Mouse (Mus musculus) G1E-ER4 (cell line): Measurements from ENCODE around the gene Tcap. TPM values are rescaled to one million over a fixed set of nuclear protein-coding genes. Genes with fewer than 3 reads are reported as not detected.

Experiments used
- GATA1 ChIP-seq: IDR thresholded peaks from one replicate; pipeline ENCODE4 v1.8.0; 2012; ENCODE audit warnings: low read length, inconsistent platforms
- polyA plus RNA-seq: library from polyadenylated mRNA; stranded (reverse); fragments of >175 nt; gene quantifications from 2 replicates; pipeline ENCODE4 v1.2.3, GENCODE M21; 2012

Tcap gene
- polyA plus RNA-seq, 1 experiment = not detected

DNA sequence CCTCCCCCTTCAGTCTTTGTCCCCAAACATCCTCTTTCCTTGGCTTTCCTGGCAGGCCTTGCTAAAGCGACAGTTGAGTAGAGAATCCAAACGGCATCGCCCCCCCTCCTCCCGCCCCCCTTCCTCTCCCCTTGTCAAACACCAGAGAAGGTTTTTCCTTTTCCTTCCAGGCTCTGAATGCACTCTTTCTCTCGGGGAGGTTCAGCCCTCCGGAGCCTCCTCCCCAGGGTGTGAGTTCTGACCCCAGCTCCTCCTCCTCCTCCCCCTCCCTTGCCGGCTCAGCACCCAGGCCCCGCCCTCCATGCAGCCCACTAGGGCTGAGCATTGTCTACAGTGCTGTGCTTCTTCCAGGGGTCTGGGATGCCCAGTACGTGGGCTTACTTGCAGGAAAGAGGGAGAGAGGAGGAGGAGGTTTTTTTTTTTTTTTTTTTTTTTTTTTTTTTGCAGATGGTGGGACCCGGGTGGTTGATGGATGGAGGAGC lies 25.8 kb downstream of the Tcap start:
- no peak for TF ChIP-seq GATA1

- TF ChIP-seq GATA1 = no peak
Observed at GRCm38 (mm10) chr11:98412273-98412796, 28.7 kb downstream of the Tcap start, which contains the start of gene Erbb2. Gene Erbb2 (plus strand): TSS chr11:98412470.

GRCm38 (mm10) chr11:98412797-98413301 lies 29.2 kb downstream of the Tcap start:
- no peak for TF ChIP-seq GATA1

DNA sequence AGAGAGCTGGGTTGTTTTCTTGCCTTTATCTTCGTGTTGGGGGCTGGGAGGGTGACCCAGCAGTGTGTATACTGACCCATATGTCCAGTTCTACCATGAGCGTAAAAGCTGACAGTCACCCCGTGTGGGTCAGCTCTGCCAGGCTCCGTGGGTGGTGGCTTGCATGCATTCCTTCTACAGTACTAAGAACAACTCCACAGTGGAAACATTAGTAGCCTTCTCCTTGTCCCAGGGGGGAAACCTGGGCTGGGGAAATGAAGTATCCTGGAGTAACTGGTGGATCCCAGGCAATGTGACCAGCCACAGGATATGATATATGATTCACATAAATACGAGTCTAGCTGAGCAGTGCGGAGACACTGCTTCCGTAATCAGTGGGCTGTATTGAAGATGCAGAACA lies 30.1 kb downstream of the Tcap start:
- no peak for TF ChIP-seq GATA1

DNA sequence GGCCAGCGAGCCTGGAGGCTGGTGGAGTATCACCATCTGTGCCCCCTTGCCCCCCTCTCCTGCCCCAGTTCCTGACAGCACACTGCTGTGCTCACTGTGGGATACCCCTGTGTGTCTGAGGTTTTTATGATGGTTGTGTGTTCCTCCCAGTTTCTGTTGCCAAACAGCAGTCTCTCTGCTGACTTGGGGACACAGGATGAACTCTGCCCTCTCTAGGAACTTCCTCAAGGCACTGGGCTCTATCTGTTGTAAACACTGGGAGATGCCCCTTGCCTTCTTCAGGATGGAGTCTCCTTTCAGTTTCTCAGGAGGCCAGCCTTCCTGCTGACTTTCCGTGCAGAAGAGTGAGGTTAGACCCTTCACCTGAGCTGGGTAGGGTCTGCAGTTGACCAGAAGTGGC lies 30.6 kb downstream of the Tcap start:
- no peak for TF ChIP-seq GATA1

GRCm38 (mm10) chr11:98417074-98417473 lies 33.5 kb downstream of the Tcap start:
- TF ChIP-seq GATA1 = no peak

DNA sequence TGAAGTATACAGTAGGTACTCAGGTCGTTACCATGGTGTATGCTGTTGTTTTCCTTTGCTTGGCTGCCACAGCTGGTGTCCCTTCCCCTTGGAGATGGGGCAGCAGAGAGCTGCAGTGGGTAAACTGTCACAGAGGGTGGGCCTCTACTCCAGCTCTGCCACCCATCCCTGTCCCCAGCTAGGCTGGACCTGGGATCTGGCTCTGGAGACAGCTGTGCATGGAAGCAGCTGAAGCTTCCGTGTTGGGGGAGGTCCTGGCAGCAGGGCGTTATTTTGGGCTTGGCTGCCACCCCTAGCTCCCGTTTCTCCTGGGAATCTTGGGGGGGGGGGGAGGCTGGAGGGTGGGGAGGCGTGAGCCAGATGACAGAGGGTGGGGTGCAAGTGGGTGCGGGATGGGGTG lies 34.7 kb downstream of the Tcap start:
- TF ChIP-seq GATA1 = no peak

GRCm38 (mm10) chr11:98418939-98419547 lies 35.4 kb downstream of the Tcap start:
- TF ChIP-seq GATA1 = no peak

- no peak for TF ChIP-seq GATA1
Observed at GRCm38 (mm10) chr11:98426592-98426991, 43.0 kb downstream of the Tcap start.

DNA sequence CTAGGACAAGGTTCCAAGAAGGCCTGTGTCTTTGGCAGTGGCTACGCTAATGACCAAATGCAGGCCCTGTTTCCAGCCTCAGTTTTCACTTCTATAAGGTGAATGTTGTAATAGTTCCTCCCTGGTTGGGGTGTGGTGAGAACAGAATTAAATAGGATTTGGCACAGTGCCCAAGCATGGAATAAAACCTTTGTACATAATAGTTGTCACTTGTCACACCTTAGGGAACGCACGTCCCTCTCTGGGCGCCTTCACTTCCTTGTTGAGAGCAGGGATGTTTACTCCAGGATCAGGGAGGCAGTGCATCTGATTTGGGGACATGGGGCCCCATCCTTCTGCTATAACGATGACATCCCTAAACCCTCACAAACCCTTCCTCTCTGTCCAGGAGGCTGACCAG lies 44.8 kb downstream of the Tcap start:
- TF ChIP-seq GATA1 = no peak

GRCm38 (mm10) chr11:98431743-98432502 lies 48.3 kb downstream of the Tcap start:
- TF ChIP-seq GATA1 = no peak

Other genes with a start within 250 kb of the Tcap start
- gene Fbxl20, start 233.4 kb upstream of the Tcap start, polyA plus RNA-seq = 9.4 TPM in 2 replicates
- gene Med1, start 190.5 kb upstream of the Tcap start, polyA plus RNA-seq = 16.1 and 21.1 TPM in 2 replicates
- gene Cdk12, start 180.8 kb upstream of the Tcap start, polyA plus RNA-seq = 17.0 and 19.2 TPM in 2 replicates
- not detected in 2 replicates for gene Neurod2, start 54.2 kb upstream of the Tcap start, polyA plus RNA-seq
- not detected in 2 replicates for gene Ppp1r1b, start 35.4 kb upstream of the Tcap start, polyA plus RNA-seq
- gene Stard3, start 25.4 kb upstream of the Tcap start, polyA plus RNA-seq = 25.4 and 31.5 TPM in 2 replicates
- not detected in 2 replicates for gene Pnmt, start 2.6 kb downstream of the Tcap start, polyA plus RNA-seq
- gene Pgap3, start 16.7 kb downstream of the Tcap start, polyA plus RNA-seq = 11.3 and 13.7 TPM in 2 replicates
- gene Erbb2, start 28.7 kb downstream of the Tcap start, polyA plus RNA-seq = not detected in 2 replicates
- 35.2 and 51.4 TPM in 2 replicates for gene Mien1, start 55.2 kb downstream of the Tcap start, polyA plus RNA-seq
- not detected in 2 replicates for gene Grb7, start 62.6 kb downstream of the Tcap start, polyA plus RNA-seq
- gene Ikzf3, start 162.2 kb downstream of the Tcap start, polyA plus RNA-seq = not detected in 2 replicates
- 0.35 and 0.39 TPM in 2 replicates for gene Zpbp2, start 167.3 kb downstream of the Tcap start, polyA plus RNA-seq
- gene Ormdl3, start 203.6 kb downstream of the Tcap start, polyA plus RNA-seq = 38.2 and 44.7 TPM in 2 replicates
- not detected in 2 replicates for gene Lrrc3c, start 214.5 kb downstream of the Tcap start, polyA plus RNA-seq
- not detected in 2 replicates for gene Gm12355, start 241.8 kb downstream of the Tcap start, polyA plus RNA-seq
- gene Gsdma3, start 242.5 kb downstream of the Tcap start, polyA plus RNA-seq = 0.04 TPM in 1 of 2 replicates, not detected in the other